Mouse (Mus musculus) hindbrain, embryonic 11.5 days (tissue): ENCODE data around the gene Srcap. TPM values are rescaled to one million over a fixed set of nuclear protein-coding genes. Genes with fewer than 3 reads are reported as not detected.

Experiments
- ATAC-seq: fragments of 200-750 bp; cut with Nextera tagmentation; 2 replicates; pipeline ENCODE4 v1.8.0; 2017; ENCODE audit warnings: mild to moderate bottlenecking, moderate TSS enrichment, moderate library complexity; ENCODE audit not compliant: low FRiP score
- DNase-seq: peaks from one replicate; pipeline ENCODE4 v3.0.0-alpha.2; 2015; ENCODE audit warnings: low spot score
- H3K27ac ChIP-seq: fragments of 300-500 bp; sonication (generic); 2 replicates; pipeline ENCODE4 v1.5.1; 2014; ENCODE audit warnings: mild to moderate bottlenecking, low read depth, low read length
- H3K27me3 ChIP-seq: fragments of 300-500 bp; sonication (generic); 2 replicates; pipeline ENCODE4 v1.6.1; 2014; ENCODE audit warnings: mild to moderate bottlenecking, low read length, moderate library complexity, mixed read lengths; ENCODE audit not compliant: control insufficient read depth, insufficient read depth
- H3K36me3 ChIP-seq: fragments of 300-500 bp; sonication (generic); 2 replicates; pipeline ENCODE4 v1.6.1; 2014; ENCODE audit warnings: mild to moderate bottlenecking, low read length, moderate library complexity, mixed read lengths; ENCODE audit not compliant: control insufficient read depth, insufficient read depth
- H3K4me1 ChIP-seq: fragments of 300-500 bp; sonication (generic); replicated peaks from 2 replicates; pipeline ENCODE4 v1.6.1; 2014; ENCODE audit warnings: low read length, mixed read lengths; ENCODE audit not compliant: control insufficient read depth, insufficient read depth
- H3K4me2 ChIP-seq: fragments of 300-500 bp; sonication (generic); replicated peaks from 2 replicates; pipeline ENCODE4 v1.6.1; 2014; ENCODE audit warnings: mild to moderate bottlenecking, low read depth, low read length
- H3K4me3 ChIP-seq: fragments of 300-500 bp; sonication (generic); 2 replicates; pipeline ENCODE4 v1.5.1; 2014; ENCODE audit warnings: low read depth, low read length
- H3K9ac ChIP-seq: fragments of 300-500 bp; sonication (generic); 2 replicates; pipeline ENCODE4 v1.6.1; 2014; ENCODE audit warnings: low read depth, low read length
- H3K9me3 ChIP-seq: fragments of 300-500 bp; sonication (generic); 2 replicates; pipeline ENCODE4 v1.6.1; 2016; ENCODE audit warnings: low read length; ENCODE audit not compliant: control insufficient read depth
- WGBS: fragments of 180-500 bp; shearing (Covaris S2); extraction: QIAGEN DNeasy Blood & Tissue Kit; methylation state at CpG from one replicate; pipeline ENCODE4 v1.1.7; 2014; 5-methylcytosine and 5-hydroxymethylcytosine counted together
- polyA plus RNA-seq: library from polyadenylated mRNA; unstranded; fragments of >200 nt; fragmentation: Nextera tagmentation; extraction: Ambion mirVana; gene quantifications from 2 replicates; pipeline ENCODE4 v1.2.1, GENCODE M21; 2014

Gene Srcap
- polyA plus RNA-seq, 1 experiment from 2014 or later: 81.5 TPM

DNA sequence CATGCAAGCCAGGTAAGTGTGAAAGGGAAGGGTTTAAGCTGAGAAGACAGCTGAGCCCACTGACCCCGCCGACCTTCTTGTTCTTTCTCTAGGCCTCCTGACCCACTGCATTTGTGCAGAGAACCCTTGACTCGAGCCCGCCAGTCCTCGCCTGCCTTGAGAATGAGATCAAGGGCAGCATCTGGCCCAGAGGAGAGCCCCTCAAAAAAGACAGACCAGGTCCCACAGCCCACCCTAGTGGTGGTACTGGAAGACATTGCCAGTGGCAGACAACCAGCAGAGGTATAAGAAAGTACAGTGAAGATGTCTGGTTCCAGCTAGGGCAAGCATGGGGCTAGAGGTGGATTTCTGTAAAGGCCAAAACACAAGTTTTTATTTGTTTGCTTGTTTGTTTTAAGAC is 38.1 kb upstream of the Srcap start:
- H3K9ac ChIP-seq: no peak overlapping the region
- H3K9me3 ChIP-seq: no peaks in the 10 kb centered on the region
- WGBS: 89% methylated on average over 5 of the region's 5 CpGs
- H3K36me3 ChIP-seq: peaks cover 22% of the 10 kb centered on the region
- DNase-seq: peak; percentile 29
- no peak overlapping the region for H3K4me3 ChIP-seq
- no peak overlapping the region for H3K4me2 ChIP-seq
- ATAC-seq: no peak
- H3K27me3 ChIP-seq: no peaks in the 10 kb centered on the region
- H3K27ac ChIP-seq: no peak overlapping the region
- no peaks in the 10 kb centered on the region; the same call in 1 of the 2 replicates for H3K4me1 ChIP-seq

DNA sequence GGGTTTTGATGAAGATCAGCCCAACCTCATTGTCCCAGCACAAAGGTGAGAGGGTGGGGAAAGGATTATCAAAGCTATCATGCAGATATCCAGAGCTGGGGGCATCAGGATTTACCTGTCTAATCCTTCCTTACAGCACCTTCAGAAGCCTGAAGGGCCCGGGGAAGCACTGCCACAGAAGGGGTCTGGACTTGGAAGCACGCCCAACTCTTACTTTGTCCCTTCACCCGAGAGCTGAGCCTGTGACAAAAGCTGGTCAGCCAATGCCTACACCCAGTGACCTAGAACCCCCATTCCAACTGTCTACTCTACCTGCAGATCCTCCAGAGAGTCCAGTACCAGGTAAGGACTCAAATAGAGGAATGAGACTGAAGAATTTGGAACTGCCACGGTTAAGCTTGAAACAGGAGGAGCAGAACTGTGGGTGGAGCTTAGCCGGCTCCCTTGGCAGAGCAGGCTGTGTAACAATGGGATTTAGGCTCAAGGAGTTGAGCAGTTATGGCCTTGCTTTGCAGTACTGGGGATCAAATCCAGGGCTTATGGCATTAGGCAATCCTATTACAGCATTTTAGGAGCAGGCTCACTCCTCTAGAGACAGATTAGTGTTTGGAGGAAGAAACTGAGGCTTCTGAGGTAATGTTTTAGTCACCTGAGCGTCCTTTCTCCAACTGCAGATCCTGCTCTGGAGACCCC is 37.3 kb upstream of the Srcap start:
- no peaks in the 10 kb centered on the region for H3K27me3 ChIP-seq
- H3K4me3 ChIP-seq: no peak overlapping the region
- H3K9me3 ChIP-seq: no peaks in the 10 kb centered on the region
- no peak overlapping the region for H3K27ac ChIP-seq
- no peak for ATAC-seq
- H3K36me3 ChIP-seq: peaks cover 22% of the 10 kb centered on the region
- H3K4me2 ChIP-seq: no peak overlapping the region
- DNase-seq: no peak
- no peak overlapping the region for H3K9ac ChIP-seq
- WGBS: 90% methylated on average over 6 of the region's 6 CpGs
- H3K4me1 ChIP-seq: no peaks in the 10 kb centered on the region; the same call in 1 of the 2 replicates

DNA sequence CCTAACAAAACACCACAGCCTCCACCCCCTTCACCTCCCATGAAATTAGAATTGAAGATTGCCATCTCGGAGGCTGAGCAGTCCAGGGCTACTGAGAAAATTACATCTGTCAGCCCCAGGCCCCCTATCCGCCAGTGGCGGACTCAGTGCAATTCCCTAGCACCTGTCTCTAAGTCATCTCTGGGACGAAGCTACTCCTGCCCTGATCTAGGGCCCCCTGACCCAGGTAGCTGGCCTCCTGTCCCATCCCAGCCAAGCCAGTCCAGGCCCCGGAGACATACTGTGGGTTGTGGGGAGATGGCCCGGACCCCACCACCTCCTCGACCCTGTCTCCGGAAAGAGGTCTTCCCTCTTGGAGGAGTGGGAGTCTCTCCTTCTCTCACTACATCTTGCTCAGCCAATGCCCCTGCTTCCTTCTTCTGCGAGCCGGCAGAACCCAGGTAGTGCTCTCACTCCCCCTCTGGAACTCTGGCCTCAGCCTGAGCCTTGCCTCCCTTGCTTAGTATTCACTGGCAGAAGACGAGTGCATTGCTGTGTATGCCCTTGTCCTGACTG is 36.5 kb upstream of the Srcap start:
- no peak for DNase-seq
- Histone ChIP-seq H3K4me1 (peaks cover 4% of the 10 kb centered on the region; the same call in 1 of the 2 replicates), H3K4me2 (no peak overlapping the region), H3K9me3 (no peaks in the 10 kb centered on the region), H3K27me3 (no peaks in the 10 kb centered on the region), H3K36me3 (peaks cover 22% of the 10 kb centered on the region), H3K9ac (no peak overlapping the region), H3K4me3 (no peak overlapping the region), H3K27ac (no peak overlapping the region)
- no peak for ATAC-seq
- WGBS: 91% methylated on average over 11 of the region's 11 CpGs

DNA sequence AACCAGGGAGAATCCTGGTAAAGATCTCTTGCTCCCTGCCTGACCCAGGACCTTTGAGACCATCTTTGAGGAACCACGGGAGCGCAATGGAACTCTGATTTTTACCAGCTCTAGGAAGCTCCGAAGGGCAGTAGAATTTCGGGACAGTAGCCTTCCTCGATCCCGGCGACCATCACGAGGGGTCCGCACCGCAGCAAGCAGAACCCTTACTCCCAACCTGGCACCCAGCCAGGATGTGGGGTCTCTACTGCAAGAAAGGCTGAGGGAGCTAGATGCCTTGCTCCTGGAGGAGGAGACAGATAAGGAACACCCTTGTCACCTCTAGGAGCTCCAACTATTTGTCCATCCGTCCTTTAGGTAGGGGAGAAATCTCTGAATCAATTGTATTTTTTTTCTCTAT is 35.4 kb upstream of the Srcap start:
- ATAC-seq (no peak), DNase-seq (no peak)
- no peaks in the 10 kb centered on the region for H3K27me3 ChIP-seq
- no peak overlapping the region for H3K27ac ChIP-seq
- 95% methylated on average over 11 of the region's 11 CpGs for WGBS
- H3K4me3 ChIP-seq: no peak overlapping the region
- H3K9ac ChIP-seq: no peak overlapping the region
- no peaks in the 10 kb centered on the region for H3K9me3 ChIP-seq
- H3K4me2 ChIP-seq: no peak overlapping the region
- peaks cover 8% of the 10 kb centered on the region; the same call in 1 of the 2 replicates for H3K4me1 ChIP-seq
- peaks cover 24% of the 10 kb centered on the region for H3K36me3 ChIP-seq

DNA sequence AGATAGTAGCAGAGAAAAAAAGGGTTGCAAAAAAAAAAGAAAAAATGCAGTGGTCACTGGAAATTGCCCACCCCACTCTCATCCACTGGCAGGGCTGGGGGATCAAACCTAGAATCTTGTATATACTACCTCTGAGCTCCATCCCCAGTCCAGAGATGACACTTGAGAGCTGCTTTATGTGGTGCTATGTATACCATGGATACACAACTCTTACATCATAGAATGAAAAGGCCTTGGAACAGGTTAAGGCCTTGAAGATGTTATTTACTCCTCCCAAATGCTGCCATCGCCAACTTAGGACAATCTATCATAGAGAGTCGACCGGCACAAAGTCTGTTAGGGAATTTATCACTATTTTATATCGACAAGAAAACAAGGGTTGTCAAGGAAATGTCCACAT is 34.9 kb upstream of the Srcap start:
- no peak for ATAC-seq
- peak overlapping the region; percentile 84; the same call in 1 of the 2 replicates for H3K9ac ChIP-seq

DNA sequence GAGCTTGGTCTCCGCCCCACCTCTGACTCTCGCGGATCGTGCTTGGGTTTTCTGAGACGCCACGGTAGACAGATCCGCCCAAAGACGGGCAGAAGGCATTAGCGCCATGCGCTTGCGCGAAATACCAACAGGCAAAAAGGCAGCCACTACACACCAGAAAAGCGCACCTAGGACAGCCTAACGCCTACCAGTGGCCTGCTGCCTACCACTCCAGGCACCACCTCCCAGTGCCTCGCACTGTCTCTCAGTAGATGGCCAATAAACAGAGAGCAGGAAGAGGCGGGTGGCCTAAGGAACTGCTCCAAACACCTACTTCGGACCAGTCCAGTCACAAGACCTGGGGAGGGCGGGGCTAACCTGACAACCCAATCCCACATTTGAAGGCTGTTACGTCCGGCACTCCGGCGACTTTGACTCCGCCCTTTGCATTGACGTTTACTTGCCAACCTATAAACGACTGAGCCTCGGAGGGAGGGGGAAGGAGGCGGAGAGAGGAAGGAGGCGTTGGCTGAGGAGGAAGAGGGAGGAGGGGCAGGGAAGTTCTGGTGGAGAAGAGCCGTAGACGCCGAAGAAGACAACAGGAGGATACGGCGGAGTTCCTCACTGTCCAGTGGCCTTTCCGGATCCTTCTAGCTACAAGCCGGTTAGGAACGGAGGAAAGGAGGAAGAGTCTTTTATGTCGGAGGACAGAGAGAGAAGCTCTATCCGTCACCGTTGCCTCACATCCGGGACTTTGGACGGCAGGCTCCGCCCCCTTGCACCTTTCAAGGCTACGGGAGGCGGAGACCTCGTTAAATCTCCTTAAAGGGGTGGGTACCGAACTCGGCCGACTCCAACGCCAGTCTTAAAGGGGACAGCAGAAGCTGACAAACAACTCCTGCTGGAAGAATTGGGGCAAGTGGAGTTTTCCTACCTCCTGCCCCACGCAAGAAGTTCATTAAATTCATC is 33.8 kb upstream of the Srcap start:
- Histone ChIP-seq H3K4me1 (peaks cover 8% of the 10 kb centered on the region; the same call in 1 of the 2 replicates), H3K4me3 (peak overlapping the region; percentile 90), H3K9ac (peak overlapping the region; percentile 84), H3K27ac (peak overlapping the region; percentile 95), H3K27me3 (no peaks in the 10 kb centered on the region), H3K36me3 (peaks cover 24% of the 10 kb centered on the region), H3K4me2 (peak overlapping the region; percentile 87), H3K9me3 (no peaks in the 10 kb centered on the region)
- DNase-seq (peak; percentile 100), ATAC-seq (peak; percentile 92)
- under 1% methylated on average over 50 of the region's 50 CpGs for WGBS

More for the DNA sequence above, 34.9 kb upstream of the Srcap start:
- Histone ChIP-seq H3K4me1 (peaks cover 8% of the 10 kb centered on the region; the same call in 1 of the 2 replicates), H3K4me2 (peak overlapping the region; percentile 87; the same call in 1 of the 2 replicates), H3K27ac (peak overlapping the region; percentile 95; the same call in 1 of the 2 replicates), H3K4me3 (peak overlapping the region; percentile 90), H3K36me3 (peaks cover 24% of the 10 kb centered on the region), H3K9me3 (no peaks in the 10 kb centered on the region), H3K27me3 (no peaks in the 10 kb centered on the region)
- no peak for DNase-seq
- WGBS: 84% methylated on average over 4 of the region's 4 CpGs

GRCm38 (mm10) chr7:127478635-127479317 is 33.0 kb upstream of the Srcap start, which contains the start of gene Fbrs:
Gene Fbrs, plus strand, starts transcription at chr7:127479199.
- WGBS: under 1% methylated on average over 41 of the region's 62 CpGs
- H3K36me3 ChIP-seq: peaks cover 19% of the 10 kb centered on the region

More at GRCm38 (mm10) chr7:127478635-127479317, 33.0 kb upstream of the Srcap start, which contains the start of gene Fbrs:
- ATAC-seq (peak; percentile 83), DNase-seq (peak; percentile 93)
- Histone ChIP-seq H3K9me3 (no peaks in the 10 kb centered on the region), H3K4me3 (peak within 1 kb of the TSS; percentile 90), H3K9ac (peak within 1 kb of the TSS; percentile 84), H3K4me1 (peaks cover 8% of the 10 kb centered on the region; the same call in 1 of the 2 replicates), H3K4me2 (peak within 1 kb of the TSS; percentile 87), H3K27me3 (no peaks in the 10 kb centered on the region), H3K27ac (peak within 1 kb of the TSS; percentile 95)
